Mouse (Mus musculus): ENCODE measurements around the gene Sqor. TPM values are rescaled to one million over a fixed set of nuclear protein-coding genes. Genes with fewer than 3 reads are reported as not detected.

Gene Sqor
- polyA plus RNA-seq, 1 experiment from 2014 or later, result 6.7 TPM

GRCm38 (mm10) chr2:122776823-122777222 is 11.8 kb downstream of the Sqor start:
- no peak overlapping the region for H3K9ac ChIP-seq (ENCODE audit: low read length)
- H3K27ac ChIP-seq (ENCODE audit: low read length), result no peak overlapping the region
- no peak overlapping the region for H3K4me3 ChIP-seq (ENCODE audit: low read length)
- no peak overlapping the region for H3K4me2 ChIP-seq (ENCODE audit: low read depth, low read length)
- H3K9me3 ChIP-seq (replicated peaks; ENCODE audit: control insufficient read depth, low read length), result no peaks in the 10 kb centered on the region
- no peak for ATAC-seq (replicated peaks; ENCODE audit: extremely low read depth, insufficient read depth, low FRiP score)
- no peaks in the 10 kb centered on the region for H3K36me3 ChIP-seq (ENCODE audit: control insufficient read depth, insufficient read depth)
- peaks cover 2% of the 10 kb centered on the region; the same call in 1 of the 2 replicates for H3K4me1 ChIP-seq (ENCODE audit: control insufficient read depth, insufficient read depth, low read length)
- H3K27me3 ChIP-seq (ENCODE audit: control insufficient read depth, insufficient read depth, low read length), result no peaks in the 10 kb centered on the region
- 49% methylated on average over 2 of the region's 2 CpGs for WGBS

GRCm38 (mm10) chr2:122779967-122780366 is 14.9 kb downstream of the Sqor start:
- peaks cover 2% of the 10 kb centered on the region; the same call in 1 of the 2 replicates for H3K4me1 ChIP-seq (ENCODE audit: control insufficient read depth, insufficient read depth, low read length)
- H3K9ac ChIP-seq (ENCODE audit: low read length), result no peak overlapping the region
- ATAC-seq (replicated peaks; ENCODE audit: extremely low read depth, insufficient read depth, low FRiP score), result no peak
- H3K36me3 ChIP-seq (ENCODE audit: control insufficient read depth, insufficient read depth), result no peaks in the 10 kb centered on the region
- no peak overlapping the region for H3K4me2 ChIP-seq (ENCODE audit: low read depth, low read length)
- H3K4me3 ChIP-seq (ENCODE audit: low read length), result no peak overlapping the region
- H3K27me3 ChIP-seq (ENCODE audit: control insufficient read depth, insufficient read depth, low read length), result no peaks in the 10 kb centered on the region
- H3K9me3 ChIP-seq (replicated peaks; ENCODE audit: control insufficient read depth, low read length), result no peaks in the 10 kb centered on the region
- WGBS, result 57% methylated on average over 5 of the region's 5 CpGs
- no peak overlapping the region for H3K27ac ChIP-seq (ENCODE audit: low read length)

- Histone ChIP-seq H3K36me3 (ENCODE audit: control insufficient read depth, insufficient read depth) (no peaks in the 10 kb centered on the region), H3K9me3 (replicated peaks; ENCODE audit: control insufficient read depth, low read length) (no peaks in the 10 kb centered on the region), H3K9ac (ENCODE audit: low read length) (no peak overlapping the region), H3K27me3 (ENCODE audit: control insufficient read depth, insufficient read depth, low read length) (no peaks in the 10 kb centered on the region), H3K4me1 (ENCODE audit: control insufficient read depth, insufficient read depth, low read length) (peaks cover 2% of the 10 kb centered on the region; the same call in 1 of the 2 replicates), H3K4me2 (ENCODE audit: low read depth, low read length) (no peak overlapping the region), H3K27ac (ENCODE audit: low read length) (no peak overlapping the region), H3K4me3 (ENCODE audit: low read length) (no peak overlapping the region)
- 39% methylated on average over 3 of the region's 3 CpGs for WGBS
- no peak for ATAC-seq (replicated peaks; ENCODE audit: extremely low read depth, insufficient read depth, low FRiP score)
These were observed 15.4 kb downstream of the Sqor start for GRCm38 (mm10) chr2:122780447-122780846.

GRCm38 (mm10) chr2:122781590-122782356 is 16.7 kb downstream of the Sqor start:
- WGBS, result 69% methylated on average over 8 of the region's 8 CpGs

GRCm38 (mm10) chr2:122783730-122784129 is 18.7 kb downstream of the Sqor start:
- no peak overlapping the region for H3K27ac ChIP-seq (ENCODE audit: low read length)
- ATAC-seq (replicated peaks; ENCODE audit: extremely low read depth, insufficient read depth, low FRiP score), result no peak
- H3K4me2 ChIP-seq (ENCODE audit: low read depth, low read length), result no peak overlapping the region
- WGBS, result 91% methylated on average over 2 of the region's 2 CpGs
- no peak overlapping the region for H3K4me3 ChIP-seq (ENCODE audit: low read length)
- no peaks in the 10 kb centered on the region for H3K27me3 ChIP-seq (ENCODE audit: control insufficient read depth, insufficient read depth, low read length)
- no peak overlapping the region for H3K9ac ChIP-seq (ENCODE audit: low read length)
- no peaks in the 10 kb centered on the region for H3K36me3 ChIP-seq (ENCODE audit: control insufficient read depth, insufficient read depth)
- no peaks in the 10 kb centered on the region for H3K9me3 ChIP-seq (replicated peaks; ENCODE audit: control insufficient read depth, low read length)
- peaks cover 2% of the 10 kb centered on the region; the same call in 1 of the 2 replicates for H3K4me1 ChIP-seq (ENCODE audit: control insufficient read depth, insufficient read depth, low read length)

More at GRCm38 (mm10) chr2:122781590-122782356, 16.7 kb downstream of the Sqor start:
- H3K27ac ChIP-seq (ENCODE audit: low read length), result no peak overlapping the region
- H3K36me3 ChIP-seq (ENCODE audit: control insufficient read depth, insufficient read depth), result no peaks in the 10 kb centered on the region
- H3K27me3 ChIP-seq (ENCODE audit: control insufficient read depth, insufficient read depth, low read length), result no peaks in the 10 kb centered on the region
- H3K4me1 ChIP-seq (ENCODE audit: control insufficient read depth, insufficient read depth, low read length), result peaks cover 2% of the 10 kb centered on the region; the same call in 1 of the 2 replicates
- no peak for ATAC-seq (replicated peaks; ENCODE audit: extremely low read depth, insufficient read depth, low FRiP score)
- no peak overlapping the region for H3K4me3 ChIP-seq (ENCODE audit: low read length)
- no peak overlapping the region for H3K9ac ChIP-seq (ENCODE audit: low read length)
- no peaks in the 10 kb centered on the region for H3K9me3 ChIP-seq (replicated peaks; ENCODE audit: control insufficient read depth, low read length)
- no peak overlapping the region for H3K4me2 ChIP-seq (ENCODE audit: low read depth, low read length)

GRCm38 (mm10) chr2:122784701-122785100 is 19.7 kb downstream of the Sqor start:
- Histone ChIP-seq H3K36me3 (ENCODE audit: control insufficient read depth, insufficient read depth) (no peaks in the 10 kb centered on the region), H3K27me3 (ENCODE audit: control insufficient read depth, insufficient read depth, low read length) (no peaks in the 10 kb centered on the region), H3K4me2 (ENCODE audit: low read depth, low read length) (no peak overlapping the region), H3K9me3 (replicated peaks; ENCODE audit: control insufficient read depth, low read length) (no peaks in the 10 kb centered on the region), H3K4me1 (ENCODE audit: control insufficient read depth, insufficient read depth, low read length) (peaks cover 2% of the 10 kb centered on the region; the same call in 1 of the 2 replicates), H3K27ac (ENCODE audit: low read length) (no peak overlapping the region), H3K4me3 (ENCODE audit: low read length) (no peak overlapping the region), H3K9ac (ENCODE audit: low read length) (no peak overlapping the region)
- no peak for ATAC-seq (replicated peaks; ENCODE audit: extremely low read depth, insufficient read depth, low FRiP score)
- 85% methylated on average over 3 of the region's 3 CpGs for WGBS

GRCm38 (mm10) chr2:122786167-122786566 is 21.1 kb downstream of the Sqor start:
- no peaks in the 10 kb centered on the region for H3K36me3 ChIP-seq (ENCODE audit: control insufficient read depth, insufficient read depth)
- ATAC-seq (replicated peaks; ENCODE audit: extremely low read depth, insufficient read depth, low FRiP score), result no peak
- no peak overlapping the region for H3K9ac ChIP-seq (ENCODE audit: low read length)
- no peak overlapping the region for H3K4me2 ChIP-seq (ENCODE audit: low read depth, low read length)
- WGBS, result 77% methylated on average over 2 of the region's 2 CpGs
- H3K4me1 ChIP-seq (ENCODE audit: control insufficient read depth, insufficient read depth, low read length), result no peaks in the 10 kb centered on the region
- H3K27me3 ChIP-seq (ENCODE audit: control insufficient read depth, insufficient read depth, low read length), result no peaks in the 10 kb centered on the region
- no peaks in the 10 kb centered on the region for H3K9me3 ChIP-seq (replicated peaks; ENCODE audit: control insufficient read depth, low read length)
- H3K27ac ChIP-seq (ENCODE audit: low read length), result no peak overlapping the region
- no peak overlapping the region for H3K4me3 ChIP-seq (ENCODE audit: low read length)

- WGBS, result 75% methylated on average over 7 of the region's 7 CpGs
- ATAC-seq (replicated peaks; ENCODE audit: extremely low read depth, insufficient read depth, low FRiP score), result 0 out of 2 replicates have a peak, but pooled peaks have one; percentile 28
These were observed 24.3 kb downstream of the Sqor start for GRCm38 (mm10) chr2:122789311-122789710.

GRCm38 (mm10) chr2:122789730-122790129 is 24.7 kb downstream of the Sqor start:
- H3K9me3 ChIP-seq (replicated peaks; ENCODE audit: control insufficient read depth, low read length), result no peaks in the 10 kb centered on the region

More at GRCm38 (mm10) chr2:122789311-122789710, 24.3 kb downstream of the Sqor start:
- Histone ChIP-seq H3K4me2 (ENCODE audit: low read depth, low read length) (no peak overlapping the region), H3K9ac (ENCODE audit: low read length) (no peak overlapping the region), H3K9me3 (replicated peaks; ENCODE audit: control insufficient read depth, low read length) (no peaks in the 10 kb centered on the region), H3K27me3 (ENCODE audit: control insufficient read depth, insufficient read depth, low read length) (no peaks in the 10 kb centered on the region), H3K36me3 (ENCODE audit: control insufficient read depth, insufficient read depth) (no peaks in the 10 kb centered on the region), H3K4me3 (ENCODE audit: low read length) (no peak overlapping the region), H3K27ac (ENCODE audit: low read length) (no peak overlapping the region; the same call in 1 of the 2 replicates), H3K4me1 (ENCODE audit: control insufficient read depth, insufficient read depth, low read length) (no peaks in the 10 kb centered on the region)

More at GRCm38 (mm10) chr2:122789730-122790129, 24.7 kb downstream of the Sqor start:
- H3K27ac ChIP-seq (ENCODE audit: low read length), result no peak overlapping the region
- 65% methylated on average over 6 of the region's 6 CpGs for WGBS
- no peaks in the 10 kb centered on the region for H3K4me1 ChIP-seq (ENCODE audit: control insufficient read depth, insufficient read depth, low read length)
- no peak overlapping the region for H3K9ac ChIP-seq (ENCODE audit: low read length)
- H3K4me2 ChIP-seq (ENCODE audit: low read depth, low read length), result no peak overlapping the region
- H3K36me3 ChIP-seq (ENCODE audit: control insufficient read depth, insufficient read depth), result no peaks in the 10 kb centered on the region
- no peak for ATAC-seq (replicated peaks; ENCODE audit: extremely low read depth, insufficient read depth, low FRiP score)
- H3K27me3 ChIP-seq (ENCODE audit: control insufficient read depth, insufficient read depth, low read length), result no peaks in the 10 kb centered on the region
- H3K4me3 ChIP-seq (ENCODE audit: low read length), result no peak overlapping the region
